Mouse (Mus musculus) embryonic stem cell, embryonic (primary cell): ENCODE measurements at regions not wholly inside any gene's neighbourhood (a gene's known extent, or its start where the extent isn't known, plus 50 kb on each side); places are given as distances from the start of the nearest gene placed in this dataset.
"Not testable (repeated sequence)": the region's sequence is repeated elsewhere in the genome, so short reads cannot be mapped to it uniquely, and the experiment has no call there.

ENCODE experiments used
- CTCF ChIA-PET, 4 experiments: fragments of 300-600 bp in 2 of 4; fragments of 350-600 bp in 2 of 4; sonication (Branson Sonifier 250); formaldehyde crosslinking; loops; one replicate each; lab custom pipeline; 2022; ENCODE audit warnings: inconsistent platforms in 2 of 4; lab: Charles Lee
- POLR2A ChIA-PET, 4 experiments: fragments of 300-600 bp in 2 of 4; fragments of 350-600 bp in 2 of 4; sonication (Branson Sonifier 250); formaldehyde crosslinking; loops; one replicate each; lab custom pipeline; 2022; ENCODE audit warnings: antibody characterized with exemption in 4 of 4, inconsistent platforms in 1 of 4; lab: Charles Lee

DNA sequence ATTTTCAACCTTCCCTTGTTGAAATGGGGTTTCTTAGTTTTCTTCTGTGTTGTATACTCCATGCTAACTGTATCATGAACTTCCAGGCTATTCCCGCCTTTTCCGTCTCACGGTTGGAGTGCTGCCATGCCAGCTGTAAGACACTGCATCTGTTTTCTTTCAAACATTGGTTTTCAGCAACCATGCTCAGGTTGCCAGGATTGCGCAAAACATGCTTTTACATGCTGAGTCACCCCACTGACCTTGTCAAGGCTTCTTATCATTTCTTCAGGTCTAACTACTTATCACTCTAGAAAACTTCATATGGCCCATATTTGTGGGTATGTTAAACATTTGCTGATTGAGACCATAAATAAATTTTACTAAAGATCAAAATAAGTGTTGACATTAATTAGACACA is 551.2 kb downstream of the Tlr4 start:
- POLR2A ChIA-PET, result no interaction called here
- CTCF ChIA-PET, result no interaction called here

DNA sequence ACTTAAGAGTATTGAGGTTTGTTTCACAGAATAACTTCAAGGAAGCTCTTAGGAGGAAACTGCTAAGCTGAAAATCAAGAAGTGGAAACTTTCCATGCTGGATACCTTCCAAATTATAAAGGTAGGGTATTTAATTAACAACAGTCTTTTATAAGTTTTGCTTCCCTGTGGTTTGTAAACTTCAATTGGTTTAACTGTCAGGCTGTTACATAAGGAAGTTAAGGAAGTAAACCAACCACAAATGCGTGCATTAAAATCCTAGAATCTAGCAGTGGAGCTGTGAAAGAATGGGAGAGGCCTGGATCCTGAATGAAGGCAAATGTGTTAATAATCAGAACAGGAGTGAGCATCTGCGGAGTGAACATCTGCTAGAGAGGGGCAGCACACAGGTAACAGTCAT is 560.5 kb downstream of the Tlr4 start:
- CTCF ChIA-PET, result no interaction called here
- POLR2A ChIA-PET, result interaction anchor here in 1 of 4 experiments (0.7 kb wide), 1 partner anchor 26 kb away, joined by 3 read pairs; no protein-coding TSS in a partner anchor

DNA sequence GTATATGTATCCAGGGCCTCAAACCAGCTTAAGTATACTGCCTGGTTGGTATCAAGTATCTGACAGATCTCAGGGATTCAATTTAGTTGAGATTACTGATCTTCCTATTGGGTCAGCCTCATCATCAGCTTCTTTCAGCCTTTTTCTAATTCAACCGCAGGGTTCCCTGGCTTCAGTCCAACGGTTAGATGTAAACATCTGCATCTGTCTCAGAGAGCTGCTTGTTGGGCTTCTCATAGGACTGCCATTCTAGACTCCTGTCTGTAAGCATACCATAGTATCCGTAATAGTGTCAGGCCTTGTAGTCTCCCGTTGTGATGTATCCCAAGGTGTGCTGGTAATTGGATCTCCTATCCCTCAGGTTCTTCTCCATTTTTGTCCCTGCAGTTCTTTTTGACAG is 575.6 kb downstream of the Tlr4 start:
- POLR2A ChIA-PET, result no interaction called here
- CTCF ChIA-PET, result no interaction called here

DNA sequence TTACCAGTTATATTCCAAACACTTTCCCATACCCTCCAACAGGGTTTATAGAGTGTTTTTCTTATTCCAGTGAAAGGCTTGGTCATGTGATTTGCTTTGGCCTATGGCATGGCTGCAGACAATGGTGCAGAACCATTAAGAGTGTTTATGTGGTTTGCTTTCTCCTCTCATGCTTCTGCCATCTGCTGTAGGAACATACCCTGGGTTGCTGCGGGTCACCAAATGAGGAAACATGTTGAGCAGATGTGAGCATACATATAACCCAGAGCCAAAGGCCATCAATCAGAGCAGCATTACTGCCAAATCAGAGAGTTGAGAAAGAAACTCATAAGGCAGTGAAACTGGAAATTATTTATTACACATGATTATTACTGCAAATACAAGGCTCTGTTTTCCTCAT is 596.7 kb downstream of the Tlr4 start:
- CTCF ChIA-PET, result no interaction called here
- POLR2A ChIA-PET, result no interaction called here

DNA sequence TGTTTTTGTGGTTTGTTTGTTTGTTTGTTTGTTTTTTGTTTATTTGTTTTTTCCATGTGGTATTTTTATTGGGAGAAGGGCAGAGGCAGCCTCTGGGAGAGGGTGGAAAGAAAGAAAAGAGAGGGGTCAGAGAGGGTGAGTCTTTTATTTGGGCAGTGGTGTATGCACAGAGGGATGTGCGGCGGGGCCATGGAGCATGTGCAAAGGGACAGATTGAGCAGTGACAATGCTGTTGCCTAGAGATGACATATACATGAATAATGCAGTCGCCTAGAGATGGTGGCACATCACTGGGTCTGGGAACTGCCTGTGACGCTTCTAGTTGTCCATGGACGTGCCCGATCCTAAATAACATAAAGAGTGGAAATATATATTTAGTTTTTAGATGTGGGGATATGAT is 598.3 kb downstream of the Tlr4 start:
- ChIA-PET CTCF (no interaction called here), POLR2A (no interaction called here)

DNA sequence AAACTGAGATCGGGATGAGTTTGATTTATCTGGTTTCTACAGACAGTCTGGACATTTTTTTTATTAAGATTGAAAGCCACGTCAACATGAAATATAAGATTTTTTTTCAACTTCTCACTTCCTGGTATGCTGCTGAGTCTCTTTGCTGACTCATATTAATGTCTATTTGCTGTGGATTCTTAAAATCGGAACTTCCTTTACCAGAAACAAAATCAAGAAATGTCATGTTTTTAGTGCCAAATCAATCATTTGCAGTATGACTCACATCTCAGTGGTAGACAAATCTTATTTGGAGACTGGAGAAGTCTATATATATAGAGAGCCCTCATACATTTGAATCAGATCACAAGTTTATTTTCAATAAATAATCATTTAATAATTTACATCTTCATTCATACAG is 620.5 kb downstream of the Tlr4 start:
- ChIA-PET CTCF (no interaction called here), POLR2A (no interaction called here)

DNA sequence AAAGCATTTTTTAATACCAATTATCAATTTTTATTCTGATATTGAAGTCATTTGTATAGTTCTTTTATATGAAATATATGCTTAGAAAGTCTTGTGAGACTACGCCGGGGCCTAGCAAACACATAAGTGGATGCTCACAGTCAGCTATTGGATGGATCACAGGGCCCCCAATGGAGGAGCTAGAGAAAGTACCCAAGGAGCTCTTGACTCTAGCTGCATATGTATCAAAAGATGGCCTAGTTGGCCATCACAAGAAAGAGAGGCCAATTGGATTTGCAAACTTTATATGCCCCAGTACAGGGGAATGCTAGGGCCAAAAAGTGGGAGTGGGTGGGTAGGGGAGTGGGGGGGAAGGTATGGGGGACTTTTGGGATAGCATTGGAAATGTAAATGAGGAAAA is 632.5 kb downstream of the Tlr4 start:
- POLR2A ChIA-PET, CTCF ChIA-PET: not testable (repeated sequence)

DNA sequence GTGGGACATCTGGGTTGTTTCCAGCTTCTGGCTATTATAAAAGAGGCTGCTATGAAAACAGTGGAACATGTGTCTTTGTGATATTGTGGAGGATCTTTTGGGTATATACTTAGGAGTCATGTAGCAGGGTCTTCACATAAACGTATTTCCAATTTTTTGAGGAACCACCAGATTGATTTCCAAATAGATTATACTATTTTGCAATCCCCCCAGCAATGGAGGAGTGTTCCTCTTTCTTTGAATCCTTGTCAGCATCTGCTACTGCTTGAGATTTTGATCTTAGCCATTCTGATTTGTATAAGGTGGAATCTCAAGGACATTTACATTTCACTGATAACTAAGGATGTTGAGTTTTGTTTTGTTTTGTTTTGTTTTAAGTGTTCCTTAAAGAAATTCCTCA is 645.6 kb downstream of the Tlr4 start:
- CTCF ChIA-PET, result no interaction called here
- POLR2A ChIA-PET, result no interaction called here

DNA sequence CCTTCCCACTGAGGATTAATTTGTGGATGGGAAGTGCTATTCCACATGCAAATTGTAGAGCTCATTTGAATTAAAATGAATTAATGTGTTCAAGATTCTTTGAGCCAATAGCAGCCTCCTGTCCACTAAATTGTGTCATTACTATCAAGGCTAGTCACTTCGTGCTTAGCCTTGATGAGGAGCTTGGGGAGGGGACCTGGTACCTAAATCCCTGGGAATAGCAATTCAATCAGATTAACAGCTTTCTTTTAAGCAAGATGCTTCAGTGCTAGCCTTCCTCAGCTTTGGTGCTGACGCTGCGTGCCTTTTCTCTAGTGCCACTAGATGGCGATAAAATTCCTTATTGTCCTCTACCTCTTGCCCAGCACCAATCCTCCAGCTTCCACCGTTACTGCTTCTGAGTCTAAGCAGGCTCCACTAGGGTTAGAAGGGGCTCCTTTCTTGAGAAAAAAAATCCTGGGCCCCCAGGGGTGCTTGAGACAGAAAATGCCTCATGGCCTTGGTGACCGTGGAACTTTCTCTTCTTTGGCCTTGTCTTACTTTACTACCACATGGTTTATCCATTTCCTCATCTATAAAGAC is 650.0 kb downstream of the Tlr4 start:
- ChIA-PET POLR2A (no interaction called here), CTCF (interaction anchor here in 1 of 4 experiments (0.9 kb wide), 1 partner anchor 709 kb away, joined by 3 read pairs; no protein-coding TSS in a partner anchor)

DNA sequence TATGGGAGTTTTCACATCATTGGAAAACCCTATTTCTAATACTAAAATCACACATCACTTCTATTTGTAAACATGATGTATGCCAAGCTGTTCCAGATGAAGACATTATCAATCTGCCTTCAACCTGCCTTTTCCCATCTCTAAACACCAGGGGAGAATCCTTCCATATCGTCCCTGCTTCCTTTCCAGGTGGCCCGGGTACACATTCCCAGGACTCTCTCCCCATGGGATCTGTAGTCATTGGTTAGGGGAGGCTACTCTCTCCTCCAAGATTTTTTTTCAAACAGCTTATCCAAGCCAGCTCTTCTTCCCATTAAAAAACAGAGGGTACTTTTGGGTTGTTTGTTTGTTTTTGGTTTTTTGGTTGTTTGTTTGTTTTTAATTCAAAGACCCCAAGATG is 650.7 kb downstream of the Tlr4 start:
- ChIA-PET CTCF (interaction anchor here in 1 of 4 experiments (0.9 kb wide), 1 partner anchor 709 kb away, joined by 3 read pairs; no protein-coding TSS in a partner anchor), POLR2A (no interaction called here)

DNA sequence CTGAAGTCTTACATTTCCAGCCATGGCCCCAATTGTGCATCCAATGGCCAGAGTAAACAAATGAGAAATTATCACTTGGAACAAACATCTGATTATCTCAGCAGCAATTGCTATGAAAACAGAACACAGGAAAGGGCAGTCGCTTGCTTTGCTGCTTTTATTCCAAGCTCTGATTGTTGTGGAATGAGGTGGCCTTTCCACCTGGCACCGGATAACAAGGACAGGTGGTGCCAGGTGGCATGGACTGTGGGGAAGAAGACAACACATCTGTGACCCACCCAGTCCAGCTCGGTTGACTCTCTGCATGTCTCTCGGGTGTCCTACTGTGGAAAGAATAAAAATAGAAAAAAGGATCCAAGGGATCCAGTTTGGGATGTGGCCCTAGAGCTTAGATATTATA is 694.9 kb downstream of the Tlr4 start:
- CTCF ChIA-PET, result no interaction called here
- POLR2A ChIA-PET, result no interaction called here

DNA sequence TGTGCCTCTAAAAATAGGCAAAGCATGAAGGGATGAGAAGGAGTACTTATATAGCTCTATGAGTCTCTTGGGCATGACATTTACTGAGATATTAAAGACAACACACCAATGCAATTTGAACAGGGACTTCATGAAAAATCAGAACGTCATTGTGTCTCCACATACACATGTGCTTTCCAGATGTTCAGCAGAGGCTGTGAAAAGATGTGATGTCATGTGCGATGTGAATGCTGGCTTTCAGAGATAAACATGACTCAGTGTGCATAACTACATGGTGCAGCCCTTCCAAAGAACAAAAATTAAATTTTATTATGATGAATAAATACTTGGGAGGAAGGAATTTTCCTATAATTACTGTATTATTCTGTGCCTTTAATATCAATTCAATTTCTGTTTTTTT is 695.8 kb downstream of the Tlr4 start:
- CTCF ChIA-PET, result no interaction called here

DNA sequence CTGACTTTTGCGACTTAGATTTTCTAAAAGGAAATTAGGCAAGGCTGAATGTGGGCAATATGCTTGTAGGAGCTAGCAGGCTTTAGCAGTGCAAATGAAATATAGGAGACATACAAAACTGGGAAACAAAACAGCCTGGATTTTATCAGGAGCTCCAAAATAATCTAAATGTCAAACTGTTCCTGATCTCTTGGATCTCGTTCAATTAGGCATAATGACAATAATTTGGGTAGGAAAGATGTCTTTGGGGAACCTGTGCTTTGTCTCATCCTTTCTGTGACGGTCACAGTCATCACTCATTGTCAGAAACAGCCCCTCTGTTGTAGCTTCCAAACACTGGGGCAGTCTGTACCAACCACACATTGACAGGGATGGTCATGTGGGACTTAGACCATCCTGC is 702.2 kb downstream of the Tlr4 start:
- CTCF ChIA-PET, result no interaction called here

More for the DNA sequence above, 695.8 kb downstream of the Tlr4 start:
- POLR2A ChIA-PET, result no interaction called here

DNA sequence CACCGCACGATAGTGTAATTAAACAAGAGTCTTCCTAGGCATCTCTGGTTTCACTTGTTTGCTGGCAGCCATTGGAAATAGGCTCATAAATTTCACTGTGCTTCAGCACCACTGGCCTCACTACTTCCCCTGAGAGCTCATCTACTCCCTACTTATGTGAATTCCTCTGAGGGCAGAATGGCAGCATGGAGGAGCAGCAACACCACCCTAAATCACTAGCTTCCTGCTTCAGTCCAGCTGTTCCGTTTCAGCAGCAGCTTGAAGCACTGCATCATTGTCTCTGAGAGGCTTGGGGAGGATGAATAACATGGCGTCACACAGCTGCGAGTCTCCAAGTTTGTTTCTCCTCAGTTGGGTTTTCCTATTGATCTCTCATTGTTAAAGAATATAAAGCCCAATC is 712.1 kb downstream of the Tlr4 start:
- ChIA-PET POLR2A (no interaction called here), CTCF (no interaction called here)

More for the DNA sequence above, 702.2 kb downstream of the Tlr4 start:
- POLR2A ChIA-PET, result no interaction called here

DNA sequence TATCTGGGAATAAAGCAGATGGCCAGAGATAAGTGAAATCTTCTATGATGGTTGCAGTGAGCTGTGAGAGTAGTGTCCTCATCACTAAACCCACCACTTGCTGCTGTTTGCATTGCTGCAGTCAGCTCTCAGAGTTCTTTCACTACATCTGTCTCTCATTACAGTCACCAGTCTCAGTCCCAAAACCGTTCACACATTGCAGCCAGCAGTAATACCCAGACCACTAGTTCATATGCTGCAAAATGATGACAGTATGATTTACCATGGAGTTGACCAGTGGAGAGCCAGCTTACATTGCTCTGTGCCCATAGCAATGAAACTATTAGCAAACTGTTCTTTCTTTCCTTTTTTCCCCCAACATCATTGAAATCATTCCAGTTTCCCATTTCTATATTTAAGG is 718.6 kb downstream of the Tlr4 start:
- ChIA-PET POLR2A (no interaction called here), CTCF (interaction anchor here in 1 of 4 experiments (0.6 kb wide), 1 partner anchor 92 kb away, joined by 3 read pairs; no protein-coding TSS in a partner anchor)

DNA sequence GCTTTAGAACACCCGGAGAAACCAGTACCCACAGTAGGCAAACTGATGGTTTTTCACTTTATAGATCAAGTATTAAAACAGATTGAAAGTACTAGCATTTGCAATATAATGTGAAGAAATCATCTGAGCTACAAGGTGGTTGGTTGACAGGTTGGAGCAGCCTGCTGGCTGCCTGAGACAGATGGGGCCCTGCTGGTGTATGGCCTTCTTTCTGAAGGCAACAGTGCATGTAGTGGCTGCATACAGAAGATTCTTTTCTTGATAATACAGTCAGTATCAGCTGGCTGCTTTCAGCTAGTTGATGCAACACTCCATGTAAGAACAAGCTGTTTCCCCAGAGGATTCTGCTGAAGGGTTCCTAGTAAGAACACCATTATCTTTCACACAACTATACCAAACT is 720.6 kb downstream of the Tlr4 start:
- ChIA-PET POLR2A (no interaction called here), CTCF (no interaction called here)

DNA sequence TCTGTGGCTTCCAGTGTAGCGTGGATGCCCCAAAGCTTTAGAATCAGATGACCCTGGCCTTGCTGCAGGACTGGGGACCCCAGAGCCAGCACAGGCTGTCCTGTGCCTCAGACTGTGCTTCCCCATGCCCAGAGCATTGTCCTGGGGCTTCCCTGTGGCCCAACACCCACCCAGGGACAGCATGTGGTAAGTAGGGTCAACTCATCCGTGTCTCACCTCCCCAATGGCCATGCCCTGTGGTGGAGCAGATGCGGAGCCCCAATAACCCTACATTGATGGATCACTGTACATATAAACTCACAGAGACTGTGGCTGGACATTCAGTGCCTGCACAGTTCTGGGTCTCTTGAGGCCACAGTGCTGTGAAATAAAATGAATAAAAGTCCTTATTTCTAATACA is 726.1 kb downstream of the Tlr4 start:
- ChIA-PET CTCF (no interaction called here), POLR2A (no interaction called here)

DNA sequence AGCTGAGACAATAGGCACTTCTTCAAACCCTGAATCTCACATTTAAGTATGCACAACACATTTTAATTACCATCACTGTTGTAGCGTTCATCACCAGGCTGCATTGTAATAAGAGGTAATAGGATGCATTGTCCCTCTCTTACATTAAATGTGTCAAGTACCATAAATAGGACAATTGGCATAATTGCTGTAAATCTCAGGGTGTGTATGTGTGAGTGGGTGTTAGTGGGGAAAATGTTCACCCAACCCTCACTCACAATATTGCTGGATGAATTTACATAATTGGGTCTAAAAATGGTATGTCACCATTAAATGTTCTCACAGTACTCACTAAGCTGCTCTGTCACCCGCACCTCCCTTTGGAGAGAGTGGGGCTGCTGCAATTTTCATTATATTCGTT is 747.4 kb downstream of the Tlr4 start:
- ChIA-PET CTCF (no interaction called here), POLR2A (no interaction called here)

DNA sequence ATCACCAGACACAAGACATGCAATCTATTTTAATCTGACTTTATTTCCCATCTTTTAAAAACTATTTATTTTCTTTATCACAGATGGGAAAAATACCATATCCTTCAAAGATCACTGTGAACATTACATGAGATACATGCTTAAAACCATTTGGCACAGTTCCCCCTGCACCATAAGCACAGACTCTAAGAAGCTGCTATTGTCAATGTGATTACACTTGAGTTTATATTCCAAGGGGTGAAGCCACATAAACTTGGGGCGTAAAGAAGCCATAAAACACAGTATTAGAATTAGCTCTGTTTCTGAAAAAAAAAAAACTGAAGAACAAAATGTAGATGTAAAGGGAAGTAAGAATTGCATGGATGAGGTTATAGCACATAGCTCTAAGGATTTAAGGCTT is 762.1 kb downstream of the Tlr4 start:
- ChIA-PET POLR2A (no interaction called here), CTCF (no interaction called here)

DNA sequence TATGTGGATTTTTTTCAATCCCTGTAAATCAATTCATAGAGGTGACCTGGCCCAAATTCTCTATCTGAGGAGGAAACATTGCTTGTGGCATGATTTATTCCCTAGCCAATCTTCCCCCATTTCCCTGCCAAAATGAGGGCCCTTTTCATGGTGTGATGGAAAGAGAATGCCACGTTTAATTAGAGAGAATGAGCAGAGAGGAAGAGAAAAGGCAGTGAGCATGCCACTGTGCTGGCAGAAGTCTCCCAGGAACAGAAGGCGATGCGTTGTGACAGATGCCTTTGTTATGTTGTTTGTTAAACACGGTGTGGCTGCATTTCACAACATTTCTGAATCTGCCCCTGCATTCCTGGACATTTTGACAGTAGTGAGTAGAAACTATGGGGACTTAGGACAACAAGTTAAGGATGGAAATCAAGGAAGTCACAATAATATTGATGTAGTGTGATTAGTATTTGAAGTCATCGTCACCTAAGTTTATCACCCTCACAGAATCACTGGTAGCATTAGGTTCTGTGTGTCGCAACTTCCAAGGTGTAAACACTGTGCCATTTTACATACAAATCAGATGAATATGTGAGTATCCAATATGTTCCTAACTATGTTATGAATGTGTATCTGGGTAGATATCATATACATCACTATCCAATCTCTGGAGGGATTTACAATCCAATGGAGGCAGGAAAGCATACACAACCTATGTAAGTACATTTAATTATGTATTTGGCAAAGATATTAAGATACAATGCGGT is 762.8 kb downstream of the Tlr4 start:
- ChIA-PET CTCF (no interaction called here), POLR2A (no interaction called here)

DNA sequence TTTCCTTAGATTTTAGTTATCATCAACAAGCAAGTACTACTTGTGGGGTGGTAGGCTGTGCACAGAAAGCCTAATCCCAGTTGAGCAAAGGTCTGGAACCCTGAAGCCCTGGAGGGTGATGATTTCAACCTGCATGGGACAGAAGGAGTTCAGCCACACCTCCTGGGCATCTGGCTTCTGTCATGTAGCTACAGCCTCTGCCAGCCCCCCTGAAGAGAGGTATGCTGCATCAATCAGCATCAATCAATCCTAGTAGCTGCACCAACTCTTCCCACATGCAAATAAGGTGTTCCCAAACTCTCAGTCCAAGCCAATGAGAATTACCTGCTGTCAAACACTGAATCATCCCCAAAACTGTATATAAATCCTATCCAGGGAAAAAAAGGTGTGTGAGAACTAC is 779.8 kb downstream of the Tlr4 start:
- ChIA-PET CTCF (no interaction called here), POLR2A (no interaction called here)
